Mouse (Mus musculus): ENCODE data around the gene Khsrp. TPM values are rescaled to one million over a fixed set of nuclear protein-coding genes. Genes with fewer than 3 reads are reported as not detected.

The Khsrp gene
- polyA plus RNA-seq, 1 experiment from 2014 or later = 16.6 TPM

- no peak overlapping the region for H3K9ac ChIP-seq (replicated peaks)
- H3K9me3 ChIP-seq (ENCODE audit: low read length) = no peaks in the 10 kb centered on the region
- H3K36me3 ChIP-seq (replicated peaks; ENCODE audit: insufficient read depth, low read length) = peaks cover 42% of the 10 kb centered on the region
- peaks cover 8% of the 10 kb centered on the region for H3K4me1 ChIP-seq (ENCODE audit: insufficient read depth)
- H3K27me3 ChIP-seq (ENCODE audit: insufficient read depth, low read length) = no peaks in the 10 kb centered on the region
- no peak overlapping the region for H3K27ac ChIP-seq (ENCODE audit: low read depth)
- H3K4me2 ChIP-seq (ENCODE audit: low read depth, low read length) = peak overlapping the region; percentile 70
- DNase-seq (no peak), ATAC-seq (no peak)
- H3K4me3 ChIP-seq (ENCODE audit: low read depth, low read length) = no peak overlapping the region
- TF ChIP-seq EP300 (IDR thresholded peaks at IDR 0.05; ENCODE audit: low read depth) (no peak), CTCF (IDR thresholded peaks at IDR 0.05; ENCODE audit: low read depth) (no peak)
- 54% methylated on average over 2 of the region's 2 CpGs for WGBS (ENCODE audit: insufficient replicate concordance)
Measured at GRCm38 (mm10) chr17:56996506-56996905, 34.8 kb downstream of the Khsrp start.

- ATAC-seq (no peak), DNase-seq (no peak)
- H3K9me3 ChIP-seq (ENCODE audit: low read length) = no peaks in the 10 kb centered on the region
- H3K4me1 ChIP-seq (ENCODE audit: insufficient read depth) = peaks cover 15% of the 10 kb centered on the region
- H3K27ac ChIP-seq (ENCODE audit: low read depth) = no peak overlapping the region
- no peak overlapping the region for H3K4me3 ChIP-seq (ENCODE audit: low read depth, low read length)
- TF ChIP-seq EP300 (IDR thresholded peaks at IDR 0.05; ENCODE audit: low read depth) (no peak), CTCF (IDR thresholded peaks at IDR 0.05; ENCODE audit: low read depth) (no peak)
- H3K9ac ChIP-seq (replicated peaks) = no peak overlapping the region
- H3K27me3 ChIP-seq (ENCODE audit: insufficient read depth, low read length) = no peaks in the 10 kb centered on the region
- peaks cover 42% of the 10 kb centered on the region for H3K36me3 ChIP-seq (replicated peaks; ENCODE audit: insufficient read depth, low read length)
- no peak overlapping the region for H3K4me2 ChIP-seq (ENCODE audit: low read depth, low read length)
- 82% methylated on average over 8 of the region's 8 CpGs for WGBS (ENCODE audit: insufficient replicate concordance)
Measured at GRCm38 (mm10) chr17:56995046-56995445, 36.3 kb downstream of the Khsrp start.

- DNase-seq (no peak), ATAC-seq (no peak)
- H3K9ac ChIP-seq (replicated peaks) = peak overlapping the region; percentile 68
- TF ChIP-seq CTCF (IDR thresholded peaks at IDR 0.05; ENCODE audit: low read depth) (no peak), EP300 (IDR thresholded peaks at IDR 0.05; ENCODE audit: low read depth) (no peak)
- peak overlapping the region; percentile 78 for H3K4me2 ChIP-seq (ENCODE audit: low read depth, low read length)
- peak overlapping the region; percentile 71 for H3K4me3 ChIP-seq (ENCODE audit: low read depth, low read length)
- H3K4me1 ChIP-seq (ENCODE audit: insufficient read depth) = peaks cover 11% of the 10 kb centered on the region; the same call in 1 of the 2 replicates
- H3K27me3 ChIP-seq (ENCODE audit: insufficient read depth, low read length) = no peaks in the 10 kb centered on the region
- H3K36me3 ChIP-seq (replicated peaks; ENCODE audit: insufficient read depth, low read length) = peaks cover 36% of the 10 kb centered on the region
- no peak overlapping the region for H3K27ac ChIP-seq (ENCODE audit: low read depth)
- WGBS (ENCODE audit: insufficient replicate concordance) = 65% methylated on average over 2 of the region's 2 CpGs
- H3K9me3 ChIP-seq (ENCODE audit: low read length) = no peaks in the 10 kb centered on the region
Measured at GRCm38 (mm10) chr17:56990966-56991365, 40.4 kb downstream of the Khsrp start.

- WGBS (ENCODE audit: insufficient replicate concordance) = under 1% methylated on average over 52 of the region's 52 CpGs
Measured at GRCm38 (mm10) chr17:56990115-56990746, 41.1 kb downstream of the Khsrp start, which contains the start of gene Clpp. TSS of gene Clpp (plus strand) at chr17:56990305.

GRCm38 (mm10) chr17:56989467-56990114 lies 41.7 kb downstream of the Khsrp start:
- DNase-seq (no peak), ATAC-seq (peak; percentile 91)
- Histone ChIP-seq H3K9ac (replicated peaks) (peak overlapping the region; percentile 64), H3K27me3 (ENCODE audit: insufficient read depth, low read length) (no peaks in the 10 kb centered on the region), H3K27ac (ENCODE audit: low read depth) (peak overlapping the region; percentile 69), H3K36me3 (replicated peaks; ENCODE audit: insufficient read depth, low read length) (peaks cover 22% of the 10 kb centered on the region), H3K9me3 (ENCODE audit: low read length) (no peaks in the 10 kb centered on the region), H3K4me2 (ENCODE audit: low read depth, low read length) (peak overlapping the region; percentile 78), H3K4me1 (ENCODE audit: insufficient read depth) (peaks cover 11% of the 10 kb centered on the region; the same call in 1 of the 2 replicates), H3K4me3 (ENCODE audit: low read depth, low read length) (peak overlapping the region; percentile 71)
- TF ChIP-seq CTCF (IDR thresholded peaks at IDR 0.05; ENCODE audit: low read depth) (no peak), EP300 (IDR thresholded peaks at IDR 0.05; ENCODE audit: low read depth) (no peak)
- WGBS (ENCODE audit: insufficient replicate concordance) = 2% methylated on average over 25 of the region's 25 CpGs

More at GRCm38 (mm10) chr17:56990115-56990746, 41.1 kb downstream of the Khsrp start, which contains the start of gene Clpp:
- no peaks in the 10 kb centered on the region for H3K27me3 ChIP-seq (ENCODE audit: insufficient read depth, low read length)
- H3K4me3 ChIP-seq (ENCODE audit: low read depth, low read length) = peak within 1 kb of the TSS; percentile 71
- peaks cover 11% of the 10 kb centered on the region; the same call in 1 of the 2 replicates for H3K4me1 ChIP-seq (ENCODE audit: insufficient read depth)
- H3K36me3 ChIP-seq (replicated peaks; ENCODE audit: insufficient read depth, low read length) = peaks cover 29% of the 10 kb centered on the region
- TF ChIP-seq CTCF (IDR thresholded peaks at IDR 0.05; ENCODE audit: low read depth) (no peak), EP300 (IDR thresholded peaks at IDR 0.05; ENCODE audit: low read depth) (no peak; the same call in 1 of the 2 replicates)
- DNase-seq = peak; percentile 96
- H3K27ac ChIP-seq (ENCODE audit: low read depth) = peak within 1 kb of the TSS; percentile 69
- H3K9me3 ChIP-seq (ENCODE audit: low read length) = no peaks in the 10 kb centered on the region
- H3K4me2 ChIP-seq (ENCODE audit: low read depth, low read length) = peak within 1 kb of the TSS; percentile 78
- H3K9ac ChIP-seq (replicated peaks) = peak within 1 kb of the TSS; percentile 68
- ATAC-seq = peak; percentile 98

GRCm38 (mm10) chr17:56988921-56989430 lies 42.3 kb downstream of the Khsrp start:
- peak overlapping the region; percentile 71; the same call in 1 of the 2 replicates for H3K4me3 ChIP-seq (ENCODE audit: low read depth, low read length)

More at GRCm38 (mm10) chr17:56988921-56989430, 42.3 kb downstream of the Khsrp start:
- Histone ChIP-seq H3K9me3 (ENCODE audit: low read length) (no peaks in the 10 kb centered on the region), H3K4me1 (ENCODE audit: insufficient read depth) (peaks cover 11% of the 10 kb centered on the region; the same call in 1 of the 2 replicates), H3K27ac (ENCODE audit: low read depth) (peak overlapping the region; percentile 69; the same call in 1 of the 2 replicates), H3K9ac (replicated peaks) (peak overlapping the region; percentile 64; the same call in 1 of the 2 replicates), H3K4me2 (ENCODE audit: low read depth, low read length) (peak overlapping the region; percentile 78), H3K36me3 (replicated peaks; ENCODE audit: insufficient read depth, low read length) (peaks cover 18% of the 10 kb centered on the region), H3K27me3 (ENCODE audit: insufficient read depth, low read length) (no peaks in the 10 kb centered on the region)
- WGBS (ENCODE audit: insufficient replicate concordance) = 64% methylated on average over 7 of the region's 7 CpGs
- no peak for DNase-seq
- TF ChIP-seq EP300 (IDR thresholded peaks at IDR 0.05; ENCODE audit: low read depth) = no peak
- TF ChIP-seq CTCF (IDR thresholded peaks at IDR 0.05; ENCODE audit: low read depth) = peak; percentile 27; the same call in 1 of the 2 replicates
- no peak for ATAC-seq

Data from liver, postnatal 0 days (tissue).